ENCODE assay signal across 14 mouse cellular contexts in the genomic region with DNA sequence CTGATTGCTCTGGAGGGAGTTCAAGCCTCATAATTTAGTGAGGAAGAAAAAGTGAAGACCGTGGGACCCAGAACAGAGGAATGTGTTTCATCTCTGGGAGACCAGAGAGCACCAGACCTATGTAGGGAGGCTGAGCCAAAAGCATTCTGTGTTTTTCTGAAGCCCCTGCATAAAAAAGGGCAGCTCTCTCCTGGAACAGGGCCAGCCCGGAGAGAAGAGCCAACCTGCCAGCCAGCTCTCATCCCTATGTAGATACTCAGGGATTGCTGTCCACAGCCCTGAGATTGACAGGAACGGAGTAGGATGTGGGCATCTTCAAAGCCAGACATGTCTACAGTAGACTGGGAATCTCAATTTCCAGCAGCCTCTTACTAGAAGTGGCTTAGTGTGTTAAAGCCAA.
"Had no signal": no experiment of that assay in that cellular context is flagged by ENCODE, and none has a peak within 500 bp of the region (broad histone marks: within the 10 kb centered on the region; RNA-seq: fewer than 3 reads in every experiment).

No protein-coding gene starts in this region.

- DNase-seq: cerebellum, adult 9-10 months; cerebellum, adult 9-11 months; cerebellum, postnatal 25 days; cerebellum, postnatal 36 days; embryo, embryonic 11 days; forebrain, postnatal 0 days; gastrocnemius, adult 2 months; gastrocnemius, postnatal 10 days; gastrocnemius, postnatal 14 days; gastrocnemius, postnatal 25 days; gastrocnemius, postnatal 36 days; heart, adult 11 months; heart, adult 18-20 months; heart, adult 2 months had no signal
